Mouse (Mus musculus) cerebellum, postnatal 4 days (tissue): ENCODE data around the gene Shpk.

ENCODE experiments used
- DNase-seq, 2 experiments: peaks; one replicate each; pipeline ENCODE4 v3.0.0; 2022; ENCODE audit warnings: low spot score in 2 of 2, mixed read lengths in 1 of 2

Gene Shpk

DNA sequence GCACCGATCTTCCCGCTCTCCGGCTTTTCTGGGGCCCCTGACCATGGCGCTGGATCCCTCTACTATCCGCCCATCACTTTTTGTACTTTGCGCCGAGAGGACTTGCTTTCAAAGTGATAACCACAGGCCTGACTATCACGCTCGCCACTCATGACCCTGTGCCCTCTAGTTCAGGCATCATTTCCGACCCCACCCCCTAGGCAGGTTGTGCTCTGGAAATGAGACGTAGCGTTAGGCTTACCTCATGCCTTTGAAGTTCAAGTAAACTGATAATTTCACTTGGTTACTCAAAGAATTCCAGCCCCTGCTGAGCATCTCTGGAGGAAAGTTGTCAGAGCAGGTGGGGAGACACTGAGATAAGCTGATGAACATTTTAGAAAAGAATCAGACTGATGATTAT lies 619 bp downstream of the Shpk start:
- no peak for DNase-seq

DNA sequence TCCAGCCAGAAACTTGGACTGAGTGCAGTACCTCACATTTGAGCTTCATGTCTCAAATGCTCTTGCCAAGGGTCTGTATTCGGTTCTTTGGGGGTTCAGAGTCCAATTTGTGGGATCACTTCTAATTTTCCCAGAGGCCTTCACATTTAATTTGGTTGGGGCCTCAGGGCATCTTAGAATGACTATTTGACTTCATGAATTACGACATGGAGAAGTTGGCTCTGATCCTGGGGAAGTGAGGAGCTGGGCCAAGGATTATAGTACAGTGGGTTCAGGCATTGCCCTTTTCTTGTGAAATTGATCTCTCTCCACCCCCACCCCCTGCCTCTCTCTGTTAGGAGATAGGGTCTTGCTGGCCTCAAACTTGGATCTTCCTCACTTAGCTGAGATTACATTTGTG lies 1.8 kb downstream of the Shpk start:
- no peak for DNase-seq

DNA sequence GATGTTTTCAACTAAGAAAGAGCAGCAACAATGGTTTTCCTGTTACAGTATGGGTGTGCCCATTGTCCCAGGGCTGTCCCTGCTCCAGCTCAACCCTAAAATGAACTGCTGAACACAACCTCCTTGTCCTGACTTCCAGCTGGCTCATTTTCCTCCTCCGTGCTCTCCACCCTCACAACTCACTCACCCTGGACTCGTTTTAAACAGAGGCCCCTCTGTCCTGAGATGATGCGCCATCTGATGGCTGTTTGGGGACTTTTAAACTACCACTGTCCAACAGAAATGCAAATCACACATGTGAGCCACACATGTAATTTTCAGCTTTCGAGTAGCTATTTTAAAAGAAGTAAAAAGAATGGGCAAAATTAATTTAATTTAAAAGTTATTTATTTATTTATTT lies 2.3 kb downstream of the Shpk start:
- no peak for DNase-seq

DNA sequence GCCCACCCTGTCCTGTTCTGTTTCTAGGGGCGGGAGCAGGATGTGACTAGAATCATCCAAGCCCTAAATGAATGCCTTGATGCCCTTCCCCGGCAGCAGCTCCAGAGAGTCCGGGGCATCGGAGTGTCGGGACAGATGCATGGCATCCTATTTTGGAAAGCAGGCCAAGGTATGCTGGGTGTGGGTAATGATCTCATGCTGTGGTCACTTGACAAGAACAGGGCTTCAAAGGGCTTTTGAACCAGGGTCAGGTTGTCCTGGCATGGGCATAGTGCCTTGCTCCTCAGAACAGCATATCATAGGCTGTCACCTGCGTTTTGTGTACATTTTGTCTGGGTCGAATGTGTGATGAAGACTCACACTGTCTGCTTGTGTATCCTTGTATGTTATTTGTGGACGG lies 4.6 kb downstream of the Shpk start:
- no peak for DNase-seq

DNA sequence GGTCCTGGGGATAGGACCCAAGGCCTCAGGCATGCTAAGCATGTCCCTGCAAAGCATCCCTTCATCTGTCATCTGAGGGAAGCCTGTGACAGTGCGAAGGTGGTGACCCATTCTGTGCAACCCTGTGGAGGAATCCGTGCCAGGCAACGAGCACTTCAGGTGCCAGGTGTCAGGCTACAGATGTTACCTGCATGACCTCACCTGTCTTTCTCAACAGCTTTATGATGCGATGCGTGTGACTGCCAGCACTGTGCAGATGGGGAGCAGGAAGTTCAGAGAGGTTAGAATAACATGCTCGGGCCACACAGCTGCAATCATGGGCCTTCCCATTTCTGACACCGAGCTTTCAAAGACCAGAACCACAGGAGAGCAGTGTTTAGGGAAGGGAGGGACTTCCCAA lies 5.9 kb downstream of the Shpk start:
- no peak for DNase-seq

DNA sequence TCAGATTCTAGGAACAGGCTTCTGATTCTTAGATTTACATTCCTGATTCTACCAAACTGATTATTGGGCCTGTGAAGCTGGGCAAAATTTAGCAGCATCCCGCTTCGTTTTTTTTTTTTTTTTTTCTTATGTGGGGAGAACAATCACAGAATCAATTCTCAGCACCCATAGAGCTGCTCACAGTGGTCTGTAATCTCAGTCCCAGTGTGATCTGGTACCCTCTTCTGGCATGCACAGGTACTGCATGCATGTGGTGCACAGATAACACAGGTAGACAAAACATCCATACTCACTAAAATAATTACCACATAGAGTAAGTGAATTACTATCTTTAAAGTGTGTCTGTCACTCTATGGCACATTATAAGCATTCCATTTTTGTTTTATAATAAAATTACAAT lies 8.4 kb downstream of the Shpk start:
- no peak for DNase-seq

DNA sequence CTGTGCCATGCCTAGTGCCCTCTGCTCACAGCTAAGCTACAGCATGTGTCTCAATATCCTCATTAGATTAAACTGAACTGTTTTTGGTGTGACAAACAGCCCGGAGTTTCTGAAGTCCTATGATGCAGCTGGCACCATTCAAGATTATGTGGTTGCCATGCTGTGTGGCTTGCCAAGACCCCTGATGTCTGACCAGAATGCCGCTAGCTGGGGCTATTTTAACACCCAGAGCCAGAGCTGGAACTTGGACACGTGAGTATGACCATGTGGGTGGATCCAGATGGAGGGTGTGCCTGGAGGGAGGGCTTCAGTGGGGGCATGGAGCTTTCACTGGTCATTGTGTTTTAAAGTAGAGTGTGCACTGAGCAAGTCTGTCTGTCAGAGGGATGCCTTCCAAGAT lies 14.7 kb downstream of the Shpk start:
- DNase-seq = no peak

DNA sequence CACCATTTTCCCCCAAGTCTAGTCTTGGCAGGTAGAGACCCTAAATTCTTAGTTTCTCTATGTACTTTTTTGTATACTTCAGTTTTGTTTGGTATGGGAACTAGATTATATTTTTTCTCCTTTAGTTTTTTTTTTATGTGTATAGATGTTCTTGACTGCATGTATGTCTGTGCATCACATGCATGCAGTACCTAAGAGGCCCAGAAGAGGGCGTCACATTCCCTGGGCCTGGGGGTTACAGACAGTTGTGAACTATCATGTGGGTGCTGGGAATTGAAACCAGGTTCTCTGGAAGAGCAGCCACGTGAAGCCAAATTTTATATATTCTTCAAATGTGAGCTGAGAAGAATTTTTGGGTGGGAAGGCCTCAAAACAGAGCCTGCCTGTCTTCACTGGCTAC lies 20.4 kb downstream of the Shpk start:
- DNase-seq = no peak

DNA sequence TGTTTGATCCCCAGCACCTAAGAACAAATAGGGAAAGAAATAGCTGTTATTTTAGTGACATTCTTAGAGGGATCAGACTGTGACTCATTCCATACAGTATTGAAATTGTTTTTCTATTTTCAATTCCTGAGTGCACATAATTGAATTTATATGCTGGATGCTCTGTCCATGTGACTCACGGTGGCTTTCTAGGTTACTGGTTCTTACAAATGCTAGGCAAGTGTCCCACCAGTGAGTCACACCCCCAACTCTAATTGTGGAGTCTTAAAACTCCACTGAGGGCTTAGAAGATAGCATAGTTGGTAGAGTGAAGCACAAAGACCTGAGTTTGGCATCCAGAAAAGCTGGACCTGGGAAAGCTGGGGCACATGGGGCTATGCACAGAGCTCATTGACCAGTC lies 21.4 kb downstream of the Shpk start:
- DNase-seq = no peak

DNA sequence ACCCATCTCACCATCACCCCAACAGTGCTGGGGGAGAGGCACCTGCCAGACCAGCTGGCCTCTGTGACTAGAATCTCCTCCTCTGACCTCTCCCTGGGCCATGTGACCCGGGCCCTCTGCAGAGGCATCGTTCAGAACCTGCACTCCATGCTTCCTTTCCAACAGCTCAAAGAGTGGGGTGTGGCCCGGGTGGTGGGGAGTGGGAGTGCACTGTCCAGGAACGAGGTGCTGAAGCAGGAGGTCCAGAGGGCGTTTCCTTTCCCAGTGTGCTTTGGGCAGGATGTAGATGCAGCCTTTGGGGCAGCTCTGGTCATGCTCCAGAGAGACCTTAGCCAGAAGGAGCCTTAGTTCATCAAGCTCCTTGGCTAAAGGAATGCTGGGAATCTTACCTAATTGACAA lies 23.6 kb downstream of the Shpk start:
- no peak for DNase-seq

DNA sequence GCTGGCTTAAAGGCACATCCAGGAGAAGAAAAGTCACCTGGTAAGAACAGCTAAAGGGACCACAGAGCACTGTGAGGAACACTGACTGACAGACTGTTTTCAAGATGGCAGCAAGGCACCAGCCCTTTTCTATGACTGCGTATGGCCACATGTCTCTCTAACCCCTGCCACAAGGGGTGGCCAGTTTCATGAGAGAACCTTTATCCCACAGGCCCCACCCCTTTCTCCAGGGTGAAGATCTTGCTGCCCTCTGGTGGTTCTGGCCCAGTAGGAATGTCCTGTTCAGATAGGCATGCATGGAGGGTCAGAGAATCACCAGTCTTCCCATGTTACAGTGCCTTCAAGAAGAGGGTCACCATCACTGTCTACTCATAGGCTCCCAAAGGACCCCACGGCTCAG lies 24.7 kb downstream of the Shpk start:
- no peak for DNase-seq

DNA sequence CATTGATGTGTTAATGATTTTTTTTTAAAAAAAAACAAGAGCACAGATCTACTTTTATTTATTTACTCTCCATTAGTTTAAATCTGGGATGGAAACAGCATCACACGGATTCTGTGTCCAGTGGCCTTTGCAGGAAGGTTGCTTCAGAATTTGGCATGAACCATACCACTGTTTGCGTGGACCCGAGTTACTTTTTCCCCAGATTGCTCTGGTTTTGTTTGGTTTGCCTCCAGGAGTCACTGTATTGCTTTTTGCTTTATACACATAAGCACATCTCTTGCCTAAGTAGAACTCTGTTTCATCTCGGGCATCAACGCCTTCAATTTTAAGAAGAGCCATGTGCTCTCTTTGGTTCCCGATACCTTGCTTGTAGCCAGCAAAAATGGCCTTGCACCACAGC lies 26.6 kb downstream of the Shpk start:
- DNase-seq = no peak

DNA sequence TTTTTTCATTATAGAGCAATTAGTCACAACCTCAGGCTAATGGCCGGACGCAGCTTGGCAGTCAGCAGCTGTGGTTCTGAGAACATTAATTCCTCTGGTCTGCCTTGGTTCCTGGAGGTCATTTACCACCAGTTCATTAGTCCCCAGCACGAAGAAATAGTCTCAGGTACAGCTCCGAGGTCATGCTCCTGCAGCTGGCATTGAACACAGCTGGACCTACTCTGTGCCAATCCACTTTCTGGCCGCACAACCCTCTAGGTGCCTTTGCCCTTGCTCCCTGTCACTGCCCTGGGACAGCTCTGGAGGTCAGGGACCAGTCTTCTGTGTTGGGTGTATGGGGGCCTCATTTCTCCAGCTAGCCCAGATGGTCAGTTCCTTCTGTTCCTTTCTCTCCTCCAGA lies 29.6 kb downstream of the Shpk start:
- no peak for DNase-seq

DNA sequence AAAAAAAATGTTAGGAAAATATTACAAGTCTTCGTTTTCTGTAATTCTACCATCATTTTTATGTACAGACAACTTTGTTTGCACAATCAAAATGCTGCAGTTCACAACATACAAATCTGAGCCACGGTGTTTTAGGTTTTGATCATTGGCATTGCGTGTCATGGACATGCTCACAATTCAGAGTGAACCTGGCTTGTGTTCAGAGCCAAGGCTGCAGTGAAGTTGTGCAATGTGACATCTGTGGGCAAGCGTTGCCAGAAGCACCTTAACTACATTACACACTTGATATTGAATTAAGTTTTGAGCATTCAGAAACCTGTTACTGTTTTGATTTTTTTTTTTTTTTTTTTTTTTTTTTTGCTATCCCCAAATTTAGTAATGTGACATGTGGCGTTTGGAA lies 30.8 kb downstream of the Shpk start:
- DNase-seq = no peak

DNA sequence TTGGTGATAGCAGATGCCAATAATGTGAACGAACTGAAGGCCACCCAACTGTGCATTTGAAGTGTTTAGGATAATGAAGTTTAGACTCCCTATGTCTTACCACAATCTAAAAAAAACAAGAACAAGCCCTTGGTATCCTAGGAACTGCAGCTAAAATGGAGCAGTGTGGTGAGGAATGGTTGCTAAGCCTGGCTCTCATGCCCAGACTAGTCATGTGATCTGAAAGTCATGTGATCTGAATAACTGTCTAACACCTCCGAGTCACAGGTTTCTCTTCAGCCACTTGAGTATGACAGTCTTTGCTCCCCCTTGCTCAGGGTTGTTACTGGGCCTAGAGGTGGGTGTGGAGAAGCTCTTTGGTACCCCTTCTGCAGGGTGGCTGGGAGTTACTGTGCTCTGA lies 33.3 kb downstream of the Shpk start:
- DNase-seq = no peak

DNA sequence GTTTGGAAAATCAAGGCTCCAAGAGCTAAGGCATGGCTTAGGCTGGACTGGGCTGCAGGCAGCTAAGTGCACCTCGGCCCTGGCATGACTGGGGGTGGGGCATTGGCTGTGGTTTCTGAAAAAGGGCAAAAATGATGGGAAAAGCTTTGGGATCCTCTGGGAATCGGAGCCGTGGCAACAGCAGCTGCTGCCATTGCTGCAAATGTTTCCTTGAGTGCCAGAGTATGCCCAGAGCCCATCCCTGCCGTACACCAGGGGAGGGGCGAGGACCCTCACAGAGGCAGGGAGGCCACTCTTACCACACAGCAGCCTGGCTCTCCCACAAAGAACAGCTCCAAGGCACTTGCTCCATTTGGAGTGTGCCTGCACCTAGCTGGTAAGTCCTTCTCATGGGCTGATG lies 34.7 kb downstream of the Shpk start, which contains the start of gene Trpv1:
TSS of gene Trpv1 (plus strand) at position 301 of the 400 bp plus-strand sequence.
- no peak for DNase-seq

DNA sequence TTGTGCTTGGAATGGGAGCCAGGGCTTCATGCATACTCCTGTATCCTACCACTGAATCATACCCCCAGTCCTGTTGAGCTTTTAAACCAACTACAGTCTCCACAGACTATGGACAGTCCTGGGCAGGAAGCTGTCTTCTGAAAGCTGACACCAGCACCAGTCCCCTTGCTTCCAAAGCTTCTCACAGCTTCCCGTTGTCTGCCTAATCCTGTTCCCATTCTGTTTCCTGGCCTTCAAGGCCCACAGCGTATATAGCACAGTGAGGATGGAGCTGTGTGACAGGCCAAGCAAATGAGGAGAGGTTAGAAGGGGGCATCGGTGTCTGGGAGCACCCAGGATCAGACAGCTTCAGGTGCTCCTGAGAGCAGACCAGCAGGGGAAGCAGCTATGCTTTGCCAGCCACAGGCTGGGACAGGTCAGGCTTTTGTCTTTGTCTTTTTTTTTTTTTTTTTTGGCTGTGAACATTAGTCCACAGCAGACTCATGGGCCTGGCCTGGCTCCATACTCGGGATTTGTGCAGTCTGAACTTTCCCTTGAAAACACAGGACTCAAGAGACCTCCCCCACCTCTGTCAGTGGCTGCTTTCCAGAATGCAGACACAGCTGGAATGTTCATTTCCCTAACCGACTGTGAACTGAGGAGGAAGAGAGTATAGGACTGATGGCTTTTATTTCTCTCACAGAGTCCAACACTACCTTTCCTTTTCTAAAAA lies 36.9 kb downstream of the Shpk start:
- no peak for DNase-seq

DNA sequence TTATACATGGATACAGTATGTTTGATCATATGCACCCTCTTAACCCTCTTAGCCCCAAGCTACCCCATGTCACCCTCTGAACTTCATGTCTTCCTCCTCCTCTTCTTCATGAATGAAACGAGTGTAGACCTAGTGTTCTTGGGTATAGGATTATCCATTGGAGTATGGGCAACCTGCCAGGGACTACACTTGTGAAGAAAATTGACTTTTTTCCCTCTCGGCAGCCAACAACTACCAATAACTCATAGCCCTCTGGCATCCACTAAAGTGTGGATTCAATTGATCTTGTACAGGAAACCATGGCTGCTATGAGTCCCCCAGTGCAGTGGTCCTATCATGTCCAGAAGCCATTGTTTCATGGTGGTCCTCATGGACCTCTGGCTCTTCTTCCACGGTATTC lies 37.5 kb downstream of the Shpk start:
- no peak for DNase-seq

DNA sequence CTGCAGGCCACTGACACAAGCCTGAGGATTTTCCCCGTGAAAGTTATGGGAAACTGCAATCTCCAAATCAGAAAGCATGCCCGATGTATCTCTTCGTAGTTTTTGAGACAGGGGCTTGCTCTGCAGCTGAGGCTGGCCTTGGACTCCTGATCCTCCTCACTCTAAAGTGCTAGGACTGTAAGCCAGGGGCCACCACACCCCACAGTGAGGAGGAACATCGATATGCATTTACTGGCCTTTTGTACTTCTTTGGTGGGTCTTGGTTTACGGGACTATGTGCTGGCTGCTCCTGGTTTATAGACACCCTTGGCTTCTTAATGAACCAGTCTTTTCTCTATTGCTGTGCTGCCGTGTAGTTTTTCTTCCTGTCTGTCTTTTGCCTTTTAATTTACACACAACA lies 42.9 kb downstream of the Shpk start:
- DNase-seq = no peak

DNA sequence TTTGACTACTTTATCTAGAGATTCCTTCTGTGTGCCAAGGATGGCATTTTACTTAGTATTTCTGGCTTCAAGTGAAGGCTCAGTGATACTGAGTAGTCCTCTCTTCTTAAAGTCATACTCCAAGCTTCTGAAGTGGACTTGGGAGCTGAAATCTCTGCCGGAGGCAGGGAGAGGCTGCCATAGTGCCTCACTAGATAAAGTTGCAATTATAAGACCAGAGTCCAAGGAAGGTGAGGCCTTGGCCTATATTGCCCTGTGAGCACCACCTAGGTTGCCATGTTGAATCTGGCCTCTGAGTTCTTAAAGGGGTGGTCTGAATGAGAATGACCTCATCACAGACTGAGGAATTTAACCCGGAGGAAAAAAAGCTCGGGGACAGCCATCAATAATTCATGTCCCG lies 43.5 kb downstream of the Shpk start:
- DNase-seq = no peak

DNA sequence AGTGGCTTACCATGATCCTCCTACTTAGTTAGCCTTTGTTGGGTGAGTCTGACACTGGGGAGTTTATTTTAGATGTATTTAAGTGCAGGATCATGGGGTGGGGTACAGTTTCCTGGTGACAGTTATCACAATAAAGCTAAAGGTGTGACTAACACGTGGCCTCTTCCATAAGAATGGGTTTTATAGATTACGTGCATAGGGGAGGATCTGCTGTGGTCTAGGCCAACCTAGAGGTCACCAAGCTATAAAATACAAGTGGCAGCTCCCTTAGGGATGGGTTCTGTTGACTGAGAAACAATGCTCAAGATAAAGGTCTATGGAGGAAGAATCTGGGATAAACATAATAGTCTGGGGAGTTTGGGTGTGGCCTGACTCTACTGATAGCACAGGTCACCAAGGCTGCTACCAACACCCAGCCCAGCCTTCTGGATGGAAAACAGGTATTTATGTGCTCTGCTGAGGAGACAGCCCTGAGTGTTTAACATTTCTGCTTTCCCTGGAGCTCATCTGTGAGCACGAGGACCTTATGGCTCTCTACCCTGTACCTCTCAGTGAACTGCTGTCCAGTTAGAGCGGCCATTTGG lies 58.2 kb downstream of the Shpk start:
- no peak for DNase-seq

DNA sequence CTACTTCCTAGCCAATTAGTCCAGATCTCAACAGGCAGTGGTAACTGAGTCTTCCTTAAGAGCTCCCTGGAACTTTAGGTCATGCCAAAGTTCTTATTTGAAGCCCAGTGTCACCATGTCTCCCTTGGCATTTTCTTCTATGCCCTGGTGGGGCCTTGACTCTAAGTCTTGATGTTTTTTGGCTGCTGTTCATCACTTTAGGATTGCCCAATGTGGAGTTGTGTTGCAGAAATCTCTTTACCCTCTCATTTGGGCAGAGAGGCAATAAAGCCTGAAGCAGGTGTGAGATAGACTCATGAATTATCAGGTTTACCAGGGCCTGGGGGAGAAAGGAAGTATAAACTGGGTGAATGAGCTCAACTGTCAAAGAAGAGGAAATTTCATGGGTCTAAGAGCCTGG lies 59.4 kb downstream of the Shpk start:
- DNase-seq = no peak

DNA sequence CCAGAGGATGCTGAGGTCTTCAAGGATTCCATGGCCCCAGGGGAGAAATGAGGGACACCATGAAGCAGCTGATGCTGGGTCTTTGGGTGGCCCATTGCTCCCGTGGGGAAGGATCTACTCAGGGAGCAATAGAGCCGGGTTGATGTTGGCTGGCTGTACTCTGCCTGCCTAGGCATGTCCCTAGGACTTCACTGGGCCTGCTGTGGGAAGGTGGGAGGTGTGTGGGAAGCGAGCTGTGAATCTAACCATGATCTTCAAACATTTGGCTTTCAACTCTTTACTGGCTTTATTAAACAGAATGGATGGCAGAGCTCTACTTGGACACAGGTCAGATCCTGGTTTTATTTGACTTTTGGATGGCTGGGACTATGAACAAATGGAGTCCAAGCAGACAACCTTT lies 61.2 kb downstream of the Shpk start:
- DNase-seq = no peak

DNA sequence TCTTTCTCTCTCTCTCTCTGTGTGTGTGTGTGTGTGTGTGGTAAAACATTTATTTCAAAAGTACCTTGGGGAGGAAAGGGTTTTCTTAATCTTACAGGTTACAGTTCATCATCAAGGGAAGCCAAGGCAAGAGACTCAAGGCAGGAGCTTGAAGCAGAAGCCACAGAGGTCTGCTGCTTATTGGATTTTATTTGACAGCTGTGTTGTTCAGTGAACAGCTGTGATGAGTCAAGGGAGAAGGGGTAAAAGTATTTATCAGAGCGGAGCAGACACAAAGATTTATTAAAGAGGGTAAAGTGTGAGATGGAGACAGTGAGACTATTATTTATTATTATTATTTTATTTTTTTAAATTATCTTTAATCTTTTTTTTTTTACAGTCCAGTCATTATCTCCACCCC lies 62.1 kb downstream of the Shpk start:
- DNase-seq = no peak
